ENCODE assay signal across 7 mouse cellular contexts in the genomic region with DNA sequence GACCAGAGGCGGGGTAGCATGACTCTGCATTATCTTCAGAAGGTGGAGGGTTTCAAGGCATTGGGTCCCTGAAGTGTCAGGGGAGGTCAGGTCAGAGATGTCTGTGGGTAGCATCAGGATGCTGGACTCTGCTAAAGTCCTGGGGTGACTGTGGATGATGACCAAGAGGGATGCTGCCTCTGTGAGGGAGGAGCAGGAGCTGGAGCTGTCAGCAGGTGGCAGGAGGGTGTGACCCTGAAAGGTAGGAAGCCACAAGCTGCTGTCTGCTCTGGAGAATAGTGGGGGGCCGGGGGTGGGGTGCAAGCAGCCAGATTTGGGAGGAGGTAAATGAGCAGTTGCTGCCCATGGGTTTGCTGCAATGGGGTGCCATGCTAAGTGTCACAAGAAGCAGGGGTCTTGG. TPM values are rescaled to one million over a fixed set of nuclear protein-coding genes. Genes with fewer than 3 reads are reported as not detected.
DNase-seq lines count a peak whose midpoint lies in the region; ATAC-seq and TF ChIP-seq lines count a peak whose summit lies in the region.

No protein-coding gene starts in this region.

- intact Hi-C loops in left cerebral cortex, postnatal 36 days (cut with DNase I): loop anchor here (5.0 kb wide), 1 partner anchor 43 kb away; no protein-coding TSS in a partner anchor

- no peaks in the 10 kb centered on the region for H3K9me3 ChIP-seq in E14TG2a.4 (ENCODE audit: low read length)
- H3K9me3 ChIP-seq in forebrain, embryonic 16.5 days (ENCODE audit: control insufficient read depth, low read length): no peaks in the 10 kb centered on the region
- no peaks in the 10 kb centered on the region for H3K9me3 ChIP-seq in midbrain, embryonic 11.5 days (ENCODE audit: control insufficient read depth, low read length)

- peak overlapping the region; percentile 79 for H3K9ac ChIP-seq in forebrain, embryonic 16.5 days (replicated peaks; ENCODE audit: low read depth, low read length)
- H3K9ac ChIP-seq in midbrain, embryonic 11.5 days (ENCODE audit: low read length): peak overlapping the region; percentile 59; the same call in 1 of the 2 replicates

- ATAC-seq in forebrain, embryonic 16.5 days: no peak
- ATAC-seq in midbrain, embryonic 11.5 days (ENCODE audit: low FRiP score): no peak

- 61% methylated on average over 2 of the region's 2 CpGs for WGBS in forebrain, embryonic 16.5 days
- 74% methylated on average over 2 of the region's 2 CpGs for WGBS in midbrain, embryonic 11.5 days

- H3K27ac ChIP-seq in forebrain, embryonic 16.5 days (ENCODE audit: low read length): peak overlapping the region; percentile 92
- 0 out of 2 replicates have a peak overlapping the region, but pooled peaks have one; percentile 63 for H3K27ac ChIP-seq in midbrain, embryonic 11.5 days (ENCODE audit: low read depth, low read length)

- H3K27me3 ChIP-seq in E14TG2a.4 (ENCODE audit: insufficient read depth, low read length): peaks cover 56% of the 10 kb centered on the region
- H3K27me3 ChIP-seq in forebrain, embryonic 16.5 days (replicated peaks; ENCODE audit: control insufficient read depth, insufficient read depth, low read length): no peaks in the 10 kb centered on the region
- H3K27me3 ChIP-seq in midbrain, embryonic 11.5 days (ENCODE audit: control insufficient read depth, insufficient read depth, low read length): no peaks in the 10 kb centered on the region

- H3K36me3 ChIP-seq in E14TG2a.4 (ENCODE audit: insufficient read depth, low read length): 0 out of 2 replicates have a peak, but pooled peaks cover under 1% of the 10 kb centered on the region
- peaks cover 7% of the 10 kb centered on the region for H3K36me3 ChIP-seq in forebrain, embryonic 16.5 days (ENCODE audit: control insufficient read depth, insufficient read depth)
- H3K36me3 ChIP-seq in midbrain, embryonic 11.5 days (ENCODE audit: control insufficient read depth, insufficient read depth, low read length): peaks cover 3% of the 10 kb centered on the region

- H3K4me2 ChIP-seq in forebrain, embryonic 16.5 days (ENCODE audit: low read length): peak overlapping the region; percentile 58
- peak overlapping the region; percentile 49 for H3K4me2 ChIP-seq in midbrain, embryonic 11.5 days

- peaks cover 34% of the 10 kb centered on the region for H3K4me1 ChIP-seq in E14TG2a.4 (replicated peaks; ENCODE audit: low read depth, low read length)
- H3K4me1 ChIP-seq in forebrain, embryonic 16.5 days (replicated peaks; ENCODE audit: control insufficient read depth, insufficient read depth, low read length): peaks cover 54% of the 10 kb centered on the region
- peaks cover 26% of the 10 kb centered on the region for H3K4me1 ChIP-seq in midbrain, embryonic 11.5 days (ENCODE audit: control insufficient read depth, insufficient read depth, low read length)

- 0 out of 2 replicates have a peak overlapping the region, but pooled peaks have one; percentile 67 for H3K4me3 ChIP-seq in E14TG2a.4 (replicated peaks; ENCODE audit: low read length)
- peak overlapping the region; percentile 62 for H3K4me3 ChIP-seq in forebrain, embryonic 16.5 days (replicated peaks; ENCODE audit: low read length)
- H3K4me3 ChIP-seq in midbrain, embryonic 11.5 days (ENCODE audit: low read depth, low read length): peak overlapping the region; percentile 26; the same call in 1 of the 2 replicates

- peak; percentile 16 for DNase-seq in 416B (ENCODE audit: low read depth)
- no peak for DNase-seq in midbrain, embryonic 11.5 days (ENCODE audit: low spot score, missing footprints)
- no peak for DNase-seq in kidney, postnatal 4 days
- no peak for DNase-seq in B cell, adult 2 months
- no peak for DNase-seq in left cerebral cortex, postnatal 36 days (ENCODE audit: low spot score in 2 of 2)

- no peak for TF ChIP-seq CTCF in E14TG2a.4 (conservative IDR thresholded peaks at IDR 0.05; ENCODE audit: low read length)

RNA-seq across cellular contexts. Expression of a gene that starts 18.0 kb away (rescaled TPM):
- 70.4 and 72.7 TPM in 2 replicates for polyA plus RNA-seq in forebrain, embryonic 16.5 days (2015; fragmentation: Nextera tagmentation; extraction: Ambion mirVana)
- polyA plus RNA-seq in midbrain, embryonic 11.5 days (2014; fragmentation: Nextera tagmentation; extraction: Ambion mirVana): 32.1 and 41.8 TPM in 2 replicates
- 10 to 100 TPM; 78.7 to 81.8 TPM for total RNA-seq in left cerebral cortex, postnatal 36 days (2021)

RNA-seq across cellular contexts. Expression of a gene that starts 53.2 kb away (rescaled TPM):
- polyA plus RNA-seq in forebrain, embryonic 16.5 days (2015; fragmentation: Nextera tagmentation; extraction: Ambion mirVana): 0.71 and 1.1 TPM in 2 replicates
- 0.61 and 0.68 TPM in 2 replicates for polyA plus RNA-seq in midbrain, embryonic 11.5 days (2014; fragmentation: Nextera tagmentation; extraction: Ambion mirVana)
- under 1 TPM; 0.32 to 0.45 TPM for total RNA-seq in left cerebral cortex, postnatal 36 days (2021)

RNA-seq across cellular contexts. Expression of a gene that starts 57.3 kb away (rescaled TPM):
- 11.3 and 13.2 TPM in 2 replicates for polyA plus RNA-seq in forebrain, embryonic 16.5 days (2015; fragmentation: Nextera tagmentation; extraction: Ambion mirVana)
- polyA plus RNA-seq in midbrain, embryonic 11.5 days (2014; fragmentation: Nextera tagmentation; extraction: Ambion mirVana): 9.2 and 11.3 TPM in 2 replicates
- total RNA-seq in left cerebral cortex, postnatal 36 days (2021): 10 to 100 TPM; 15.3 to 15.7 TPM
